Mouse (Mus musculus) liver, postnatal 0 days (tissue): ENCODE measurements at regions not wholly inside any gene's neighbourhood (a gene's known extent, or its start where the extent isn't known, plus 50 kb on each side); places are given as distances from the start of the nearest gene placed in this dataset.

Experiments
- ATAC-seq: fragments of 200-750 bp; cut with Nextera tagmentation; 2 replicates; pipeline ENCODE4 v1.8.0; 2017; ENCODE audit warnings: mild to moderate bottlenecking, moderate library complexity
- DNase-seq: peaks from one replicate; pipeline ENCODE4 v3.0.0-alpha.2; 2016
- H3K27ac ChIP-seq: fragments of 300-500 bp; sonication (generic); 2 replicates; pipeline ENCODE4 v1.5.1; 2014; ENCODE audit warnings: antibody characterized with exemption, moderate library complexity, mild to moderate bottlenecking, low read depth
- H3K27me3 ChIP-seq: fragments of 300-500 bp; sonication (generic); 2 replicates; pipeline ENCODE4 v1.6.1; 2014; ENCODE audit warnings: low read length, control low read depth, mixed read lengths; ENCODE audit not compliant: insufficient read depth
- H3K36me3 ChIP-seq: fragments of 300-500 bp; sonication (generic); replicated peaks from 2 replicates; pipeline ENCODE4 v1.6.1; 2014; ENCODE audit warnings: mild to moderate bottlenecking, control low read depth, low read length, moderate library complexity, mixed read lengths; ENCODE audit not compliant: insufficient read depth
- H3K4me1 ChIP-seq: fragments of 300-500 bp; sonication (generic); 2 replicates; pipeline ENCODE4 v1.6.1; 2014; ENCODE audit warnings: antibody characterized with exemption, mild to moderate bottlenecking, control low read depth; ENCODE audit not compliant: insufficient read depth
- H3K4me2 ChIP-seq: fragments of 300-500 bp; sonication (generic); 2 replicates; pipeline ENCODE4 v1.6.1; 2014; ENCODE audit warnings: low read depth, mild to moderate bottlenecking, low read length, moderate library complexity, mixed read lengths
- H3K4me3 ChIP-seq: fragments of 300-500 bp; sonication (generic); 2 replicates; pipeline ENCODE4 v1.5.1; 2014; ENCODE audit warnings: low read depth, low read length
- H3K9ac ChIP-seq: fragments of 300-500 bp; sonication (generic); replicated peaks from 2 replicates; pipeline ENCODE4 v1.6.1; 2014; ENCODE audit warnings: mild to moderate bottlenecking, moderate library complexity
- H3K9me3 ChIP-seq: fragments of 300-500 bp; sonication (generic); 2 replicates; pipeline ENCODE4 v1.6.1; 2016; ENCODE audit warnings: mild to moderate bottlenecking, control low read depth, low read length, mixed read lengths
- CTCF ChIP-seq: sonication (generic); IDR thresholded peaks from 2 replicates; pipeline ENCODE4 v1.5.1; 2016; ENCODE audit warnings: antibody characterized with exemption, low read depth
- EP300 ChIP-seq: IDR thresholded peaks from 2 replicates; pipeline ENCODE4 v1.6.1; 2016; ENCODE audit warnings: antibody characterized with exemption, low read depth, mild to moderate bottlenecking
- WGBS: fragments of 180-500 bp; shearing (Covaris S2); extraction: QIAGEN DNeasy Blood & Tissue Kit; methylation state at CpG from one replicate; pipeline ENCODE4 v1.1.7; 2014; ENCODE audit not compliant: insufficient replicate concordance; 5-methylcytosine and 5-hydroxymethylcytosine counted together

- 48% methylated on average over 6 of the region's 6 CpGs for WGBS
- ATAC-seq, result no peak
- Histone ChIP-seq H3K4me1 (no peaks in the 10 kb centered on the region), H3K4me2 (no peak overlapping the region), H3K27ac (no peak overlapping the region), H3K36me3 (no peaks in the 10 kb centered on the region; the same call in 1 of the 2 replicates), H3K9ac (no peak overlapping the region), H3K27me3 (no peaks in the 10 kb centered on the region), H3K9me3 (no peaks in the 10 kb centered on the region), H3K4me3 (no peak overlapping the region)
- no peak for DNase-seq
- TF ChIP-seq CTCF (no peak), EP300 (no peak)
These were observed 323.5 kb downstream of the Tex13c3 start for GRCm38 (mm10) chrX:19157464-19158203.

DNA sequence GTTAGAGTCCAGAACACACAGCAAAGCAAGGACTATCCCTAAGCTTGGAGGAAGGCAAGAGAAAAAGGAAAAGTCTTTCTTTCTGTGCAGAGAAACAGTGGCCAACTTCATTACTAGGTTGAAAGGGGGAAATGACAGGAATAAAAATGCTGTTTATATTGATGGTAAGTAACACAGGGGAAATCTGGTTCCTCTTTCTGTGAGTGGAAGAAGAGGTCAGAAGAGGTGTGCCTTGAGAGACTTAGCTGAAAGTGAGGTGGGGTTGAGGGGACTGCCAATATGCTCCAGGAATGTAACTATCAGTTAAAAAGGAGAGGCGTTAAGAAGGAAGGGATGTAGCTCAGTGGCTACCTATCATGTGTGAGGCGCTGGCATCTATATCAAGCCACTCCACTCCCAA, 327.5 kb downstream of the Tex13c3 start:
- ATAC-seq (no peak), DNase-seq (no peak)
- Histone ChIP-seq H3K9me3 (no peaks in the 10 kb centered on the region), H3K27ac (no peak overlapping the region), H3K27me3 (no peaks in the 10 kb centered on the region), H3K4me1 (no peaks in the 10 kb centered on the region), H3K4me3 (no peak overlapping the region), H3K4me2 (no peak overlapping the region), H3K36me3 (no peaks in the 10 kb centered on the region; the same call in 1 of the 2 replicates), H3K9ac (no peak overlapping the region)
- TF ChIP-seq EP300 (no peak), CTCF (no peak)
- 49% methylated on average over 2 of the region's 2 CpGs for WGBS

DNA sequence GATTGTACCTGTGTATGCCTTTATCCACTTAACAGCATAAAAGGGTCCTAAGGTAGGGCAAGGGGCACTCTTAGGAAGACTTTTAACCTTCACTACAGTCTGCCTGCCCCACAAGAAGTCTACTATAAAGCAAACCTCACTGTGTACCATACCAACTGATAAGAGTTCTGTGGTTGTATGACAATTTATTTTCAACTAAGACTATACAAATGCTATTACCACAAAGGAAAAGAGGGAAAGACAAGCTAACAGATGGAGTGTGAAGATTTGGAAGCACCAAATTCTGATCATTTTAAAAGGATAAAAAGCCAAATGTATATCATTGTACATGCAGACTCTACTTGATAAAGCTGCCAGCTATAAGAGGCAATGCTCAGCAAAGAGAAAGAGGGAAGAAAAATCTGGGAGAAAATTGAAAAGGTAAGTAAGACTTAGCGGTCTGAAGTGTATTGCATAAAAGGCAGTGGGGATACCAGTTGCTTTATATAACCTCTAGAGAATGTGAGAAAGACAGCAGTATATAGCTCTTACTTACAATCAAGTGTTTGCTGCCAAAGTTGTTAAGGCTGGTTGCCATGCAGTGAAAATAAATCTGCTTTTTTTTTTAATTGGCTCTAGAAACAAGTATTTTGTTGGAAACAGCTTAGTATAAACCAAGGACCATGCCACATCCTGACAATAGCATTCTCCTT, 328.8 kb downstream of the Tex13c3 start:
- ATAC-seq, result no peak

GRCm38 (mm10) chrX:19150606-19151005, 330.5 kb downstream of the Tex13c3 start:
- TF ChIP-seq EP300, result no peak
- no peak for TF ChIP-seq CTCF
- DNase-seq (no peak), ATAC-seq (no peak)
- H3K27ac ChIP-seq, result no peak overlapping the region
- 94% methylated on average over 3 of the region's 3 CpGs for WGBS
- no peaks in the 10 kb centered on the region for H3K36me3 ChIP-seq
- H3K4me2 ChIP-seq, result no peak overlapping the region
- H3K9me3 ChIP-seq, result no peaks in the 10 kb centered on the region
- no peak overlapping the region for H3K4me3 ChIP-seq
- no peaks in the 10 kb centered on the region for H3K27me3 ChIP-seq
- no peaks in the 10 kb centered on the region for H3K4me1 ChIP-seq
- no peak overlapping the region for H3K9ac ChIP-seq

More for the DNA sequence above, 328.8 kb downstream of the Tex13c3 start:
- no peak overlapping the region for H3K9ac ChIP-seq
- no peak overlapping the region for H3K4me2 ChIP-seq
- no peak overlapping the region for H3K27ac ChIP-seq
- TF ChIP-seq EP300 (no peak), CTCF (no peak)
- WGBS, result 80% methylated on average over 1 of the region's 1 CpGs
- H3K4me3 ChIP-seq, result no peak overlapping the region
- no peaks in the 10 kb centered on the region for H3K4me1 ChIP-seq
- no peaks in the 10 kb centered on the region for H3K9me3 ChIP-seq
- H3K27me3 ChIP-seq, result no peaks in the 10 kb centered on the region
- H3K36me3 ChIP-seq, result no peaks in the 10 kb centered on the region
- DNase-seq, result no peak

- Histone ChIP-seq H3K36me3 (no peaks in the 10 kb centered on the region), H3K9me3 (no peaks in the 10 kb centered on the region), H3K4me1 (no peaks in the 10 kb centered on the region), H3K4me2 (no peak overlapping the region), H3K27ac (no peak overlapping the region), H3K9ac (no peak overlapping the region), H3K4me3 (no peak overlapping the region), H3K27me3 (no peaks in the 10 kb centered on the region)
- DNase-seq (no peak), ATAC-seq (no peak)
- TF ChIP-seq CTCF, result no peak
- TF ChIP-seq EP300, result no peak
- WGBS, result 52% methylated on average over 1 of the region's 1 CpGs
These were observed 332.4 kb downstream of the Tex13c3 start for GRCm38 (mm10) chrX:19148672-19149071.

GRCm38 (mm10) chrX:19148251-19148650, 332.9 kb downstream of the Tex13c3 start:
- H3K36me3 ChIP-seq, result no peaks in the 10 kb centered on the region
- no peaks in the 10 kb centered on the region for H3K4me1 ChIP-seq
- no peaks in the 10 kb centered on the region for H3K27me3 ChIP-seq
- no peak for ATAC-seq
- WGBS, result 79% methylated on average over 3 of the region's 3 CpGs
- H3K9ac ChIP-seq, result no peak overlapping the region
- no peak for TF ChIP-seq CTCF
- no peak for TF ChIP-seq EP300
- no peak overlapping the region for H3K4me2 ChIP-seq
- DNase-seq, result no peak
- no peaks in the 10 kb centered on the region for H3K9me3 ChIP-seq
- no peak overlapping the region for H3K4me3 ChIP-seq
- H3K27ac ChIP-seq, result no peak overlapping the region
